Mouse (Mus musculus): ENCODE results near the gene Alox5ap. TPM values are rescaled to one million over a fixed set of nuclear protein-coding genes. Genes with fewer than 3 reads are reported as not detected.

Gene Alox5ap
- total RNA-seq, 2 experiments from 2014 or later: 55.7 to 132 TPM

GRCm38 (mm10) chr5:149257518-149258281, 6.9 kb upstream of the Alox5ap start:
- ATAC-seq (replicated peaks; ENCODE audit: low FRiP score, poor library complexity, severe bottlenecking): no peak

- no peak for ATAC-seq (replicated peaks; ENCODE audit: low FRiP score, poor library complexity, severe bottlenecking)
Measured at GRCm38 (mm10) chr5:149259093-149259492, 5.5 kb upstream of the Alox5ap start.

GRCm38 (mm10) chr5:149261449-149261848, 3.1 kb upstream of the Alox5ap start:
- no peak for ATAC-seq (replicated peaks; ENCODE audit: low FRiP score, poor library complexity, severe bottlenecking)

- peak; percentile 58 for ATAC-seq (replicated peaks; ENCODE audit: low FRiP score, poor library complexity, severe bottlenecking)
Measured at GRCm38 (mm10) chr5:149261866-149262265, 2.7 kb upstream of the Alox5ap start.

GRCm38 (mm10) chr5:149264878-149265279, 312 bp downstream of the Alox5ap start:
- ATAC-seq (replicated peaks; ENCODE audit: low FRiP score, poor library complexity, severe bottlenecking): no peak

GRCm38 (mm10) chr5:149266761-149267221, 2.2 kb downstream of the Alox5ap start:
- ATAC-seq (replicated peaks; ENCODE audit: low FRiP score, poor library complexity, severe bottlenecking): no peak

GRCm38 (mm10) chr5:149267493-149267892, 2.9 kb downstream of the Alox5ap start:
- no peak for ATAC-seq (replicated peaks; ENCODE audit: low FRiP score, poor library complexity, severe bottlenecking)

- no peak for ATAC-seq (replicated peaks; ENCODE audit: low FRiP score, poor library complexity, severe bottlenecking)
Measured at GRCm38 (mm10) chr5:149271291-149271690, 6.7 kb downstream of the Alox5ap start.

- ATAC-seq (replicated peaks; ENCODE audit: low FRiP score, poor library complexity, severe bottlenecking): no peak
Measured at GRCm38 (mm10) chr5:149272535-149272934, 8.0 kb downstream of the Alox5ap start.

GRCm38 (mm10) chr5:149274390-149275104, 10.0 kb downstream of the Alox5ap start:
- ATAC-seq (replicated peaks; ENCODE audit: low FRiP score, poor library complexity, severe bottlenecking): no peak

GRCm38 (mm10) chr5:149275105-149275494, 10.5 kb downstream of the Alox5ap start:
- ATAC-seq (replicated peaks; ENCODE audit: low FRiP score, poor library complexity, severe bottlenecking): no peak

GRCm38 (mm10) chr5:149277529-149277928, 13.0 kb downstream of the Alox5ap start:
- ATAC-seq (replicated peaks; ENCODE audit: low FRiP score, poor library complexity, severe bottlenecking): no peak

- ATAC-seq (replicated peaks; ENCODE audit: low FRiP score, poor library complexity, severe bottlenecking): no peak
Measured at GRCm38 (mm10) chr5:149279273-149279844, 14.8 kb downstream of the Alox5ap start.

GRCm38 (mm10) chr5:149283009-149283408, 18.4 kb downstream of the Alox5ap start:
- no peak for ATAC-seq (replicated peaks; ENCODE audit: low FRiP score, poor library complexity, severe bottlenecking)

GRCm38 (mm10) chr5:149283821-149284220, 19.3 kb downstream of the Alox5ap start:
- no peak for ATAC-seq (replicated peaks; ENCODE audit: low FRiP score, poor library complexity, severe bottlenecking)

- ATAC-seq (replicated peaks; ENCODE audit: low FRiP score, poor library complexity, severe bottlenecking): no peak
Measured at GRCm38 (mm10) chr5:149286021-149286420, 21.5 kb downstream of the Alox5ap start.

- ATAC-seq (replicated peaks; ENCODE audit: low FRiP score, poor library complexity, severe bottlenecking): no peak
Measured at GRCm38 (mm10) chr5:149287148-149288038, 22.8 kb downstream of the Alox5ap start.

GRCm38 (mm10) chr5:149291266-149291665, 26.7 kb downstream of the Alox5ap start:
- no peak for ATAC-seq (replicated peaks; ENCODE audit: low FRiP score, poor library complexity, severe bottlenecking)

- ATAC-seq (replicated peaks; ENCODE audit: low FRiP score, poor library complexity, severe bottlenecking): no peak
Measured at GRCm38 (mm10) chr5:149293071-149293470, 28.5 kb downstream of the Alox5ap start.

GRCm38 (mm10) chr5:149296808-149297207, 32.2 kb downstream of the Alox5ap start:
- ATAC-seq (replicated peaks; ENCODE audit: low FRiP score, poor library complexity, severe bottlenecking): no peak

All from erythroid progenitor cell, adult 5-6 weeks (primary cell).